Mouse (Mus musculus) induced T-regulatory cell, adult 2 months (primary cell): ENCODE results near the gene Atp9a.
A peak's percentile ranks its signal among the peaks of the same experiment; 100 is the strongest.

Source experiments
- DNase-seq: peaks from one replicate; pipeline ENCODE4 v3.0.0-alpha.2; 2012; ENCODE audit warnings: low read depth

The Atp9a gene

DNA sequence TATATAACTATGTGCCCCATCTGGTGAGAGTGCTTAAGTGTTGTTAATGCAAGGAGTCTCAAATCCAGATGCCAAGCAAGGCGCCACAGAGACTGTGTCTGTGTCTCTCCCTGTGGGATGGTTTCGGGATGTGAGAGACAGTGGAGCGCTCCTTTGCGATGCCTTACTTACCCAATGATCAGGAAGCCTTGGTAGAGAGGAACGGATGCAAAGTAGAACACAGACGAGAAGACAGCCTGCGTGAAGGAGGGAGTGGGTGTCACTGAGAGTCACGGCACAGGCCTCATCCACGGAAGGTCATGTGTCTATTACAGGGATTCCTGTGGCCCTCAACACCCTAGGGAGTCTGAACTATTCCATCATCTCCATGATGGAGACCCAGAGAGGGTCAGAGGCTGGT is 101.7 kb downstream of the Atp9a start:
- DNase-seq, result no peak

DNA sequence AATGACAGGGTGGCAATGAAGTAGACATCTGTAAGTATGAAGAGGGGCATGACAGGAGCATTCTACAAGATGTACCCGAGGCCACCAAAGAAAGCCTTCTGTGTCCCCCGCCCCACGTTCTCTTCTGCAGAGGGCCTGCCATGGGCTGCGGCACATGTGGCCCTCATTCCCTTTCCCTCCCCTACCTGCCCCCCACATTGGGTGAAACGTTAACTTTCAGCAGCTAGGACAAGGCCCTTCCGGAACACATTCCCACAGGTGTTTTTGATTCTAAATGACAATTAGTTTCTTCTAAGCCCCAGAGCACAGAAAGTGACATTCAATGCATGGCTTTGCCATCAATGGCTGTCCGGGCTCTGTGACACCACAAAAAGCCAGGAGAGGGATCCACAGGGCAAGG is 107.3 kb downstream of the Atp9a start:
- no peak for DNase-seq

DNA sequence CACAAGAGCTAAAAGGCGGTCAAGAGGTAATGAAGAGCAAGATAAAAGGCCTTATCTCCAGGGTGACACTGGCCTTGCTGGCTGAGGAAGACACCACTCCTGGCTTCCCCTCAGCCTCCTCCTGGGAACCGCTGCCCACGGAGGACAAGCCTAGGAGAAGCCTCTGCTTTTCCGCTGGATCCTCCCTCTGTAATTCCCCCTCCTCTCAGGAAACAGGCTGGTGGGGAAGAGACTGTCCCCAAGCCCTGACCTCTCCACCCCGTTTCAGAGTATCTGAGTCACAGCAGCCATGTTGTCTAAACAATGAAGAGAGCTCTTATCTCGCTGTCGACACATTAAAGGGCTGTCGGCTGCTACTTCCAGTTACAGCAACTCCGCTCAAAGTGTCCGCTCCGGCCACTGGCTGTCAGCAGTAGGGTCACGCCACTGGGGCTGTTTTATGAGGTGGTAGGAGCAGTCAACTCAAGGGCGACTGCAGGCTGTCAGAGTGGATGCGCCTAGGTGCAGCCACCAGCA is 108.8 kb downstream of the Atp9a start:
- DNase-seq, result no peak

DNA sequence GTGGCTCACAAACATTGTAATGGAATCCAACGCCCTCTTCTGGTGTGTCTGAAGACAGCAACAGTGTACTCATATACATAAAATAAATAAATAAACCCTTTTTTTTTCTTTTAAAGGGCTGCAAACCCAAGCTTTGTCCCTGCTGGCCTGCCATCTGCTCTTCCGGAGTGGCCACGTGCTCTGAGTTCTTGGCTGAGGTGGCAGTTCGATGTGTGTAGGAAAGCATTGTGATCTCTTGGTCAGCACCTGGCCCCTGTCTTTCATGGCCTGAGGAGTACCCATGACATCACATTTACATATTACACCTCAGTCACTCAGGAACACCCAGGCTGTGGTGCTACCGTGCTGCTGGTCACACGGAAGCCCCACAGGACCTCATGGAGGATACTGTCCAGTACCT is 109.7 kb downstream of the Atp9a start:
- DNase-seq, result no peak

DNA sequence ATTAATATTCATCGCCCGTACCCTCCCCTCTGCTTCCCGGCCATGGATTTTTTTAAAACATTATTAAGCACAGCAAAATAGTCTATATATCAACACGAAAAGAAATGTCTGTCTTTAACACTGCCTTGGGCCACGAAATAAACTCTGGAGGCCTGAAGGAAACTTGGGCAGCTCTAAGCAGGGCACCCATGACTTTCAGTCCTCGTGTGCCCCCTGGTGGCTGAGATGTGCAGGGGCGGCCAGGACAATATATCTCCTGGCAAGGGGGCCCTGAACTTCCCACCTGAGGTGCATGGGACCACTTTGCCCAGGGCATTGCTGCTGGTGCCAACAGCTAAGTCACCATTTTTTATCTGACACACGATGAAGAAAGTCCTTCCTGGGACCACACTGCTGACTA is 113.4 kb downstream of the Atp9a start:
- DNase-seq, result peak; percentile 87

DNA sequence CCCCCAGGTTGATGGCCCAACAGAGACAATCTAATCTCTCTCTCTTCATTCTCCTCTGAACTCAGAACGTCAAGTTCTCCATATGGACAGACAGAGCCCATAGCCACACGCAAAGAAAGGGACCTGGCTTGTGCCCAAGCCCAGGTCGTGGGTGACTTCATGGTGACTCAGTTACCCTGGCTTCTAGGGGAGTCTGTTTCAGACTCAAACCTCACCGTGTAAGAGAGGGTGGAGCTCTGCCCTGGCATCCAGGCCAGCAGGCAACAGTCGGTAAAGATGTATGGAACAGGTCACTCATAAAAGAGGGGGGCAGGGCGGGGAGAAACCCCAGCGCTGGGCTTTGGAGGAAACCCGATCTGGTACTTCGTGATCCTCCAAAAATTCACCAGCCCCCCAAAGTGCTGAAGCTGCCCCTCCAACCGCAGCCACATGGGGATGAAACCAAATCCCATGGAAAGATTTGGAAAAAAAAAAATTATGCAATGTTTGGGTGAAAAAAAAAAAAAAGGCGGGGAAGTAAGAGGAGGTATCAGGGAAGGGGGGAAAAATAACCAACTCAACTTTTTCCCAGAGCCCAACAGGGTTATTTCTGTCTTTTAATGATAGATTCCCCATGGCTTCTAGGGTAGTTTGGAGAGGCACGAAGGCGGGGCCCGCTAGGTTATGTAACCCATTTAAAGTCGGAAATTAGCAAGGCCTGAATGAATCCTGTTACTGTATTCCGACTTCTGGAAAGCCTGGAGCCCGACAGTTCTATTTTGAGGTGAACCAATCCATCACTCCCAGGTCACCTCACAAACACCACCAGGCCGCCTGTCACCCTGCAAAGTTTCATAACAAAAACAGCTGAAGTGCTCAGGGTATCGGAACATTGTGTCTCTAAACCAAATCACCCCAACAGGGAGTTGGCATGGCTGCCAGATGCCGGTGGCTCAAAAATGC is 114.1 kb downstream of the Atp9a start:
- DNase-seq, result no peak

DNA sequence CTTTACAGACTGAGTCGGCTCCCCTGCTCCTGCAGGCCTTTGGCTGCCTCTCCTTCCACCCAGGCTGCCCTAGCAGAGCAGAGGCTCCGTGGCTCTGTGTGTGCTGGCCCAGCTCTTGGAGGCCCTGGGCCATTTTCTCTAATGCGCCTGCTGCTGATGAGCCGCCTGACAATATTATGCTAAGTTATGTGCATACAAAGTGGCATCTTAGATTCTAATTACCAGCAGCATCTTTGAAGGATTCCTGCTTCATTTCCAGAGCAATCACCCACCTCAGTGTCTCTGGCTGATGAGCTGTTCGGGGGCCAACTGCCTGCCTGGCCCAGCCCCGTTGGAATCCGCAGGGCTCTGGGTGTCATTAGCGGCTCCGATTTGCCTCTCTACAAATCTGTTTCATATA is 115.8 kb downstream of the Atp9a start:
- no peak for DNase-seq

DNA sequence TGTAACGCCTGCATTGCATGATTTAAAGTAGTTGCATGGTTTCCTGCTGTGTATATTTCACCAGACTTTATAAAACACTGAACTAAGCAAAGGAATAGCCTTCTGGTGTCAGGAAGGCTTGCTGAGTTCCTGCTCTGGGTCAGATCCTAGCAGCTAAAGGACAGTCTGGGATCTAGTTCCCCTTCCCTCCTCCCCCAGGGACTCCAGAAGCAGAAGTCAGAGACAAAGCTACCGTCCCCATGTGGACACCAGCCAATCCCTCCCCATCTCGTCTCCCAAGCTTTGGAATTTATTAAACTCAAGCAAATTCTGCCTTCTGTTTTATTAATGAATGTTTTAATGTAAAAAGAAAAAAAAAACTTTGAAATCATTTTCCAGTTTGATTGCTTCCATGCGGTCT is 117.1 kb downstream of the Atp9a start:
- DNase-seq, result no peak

DNA sequence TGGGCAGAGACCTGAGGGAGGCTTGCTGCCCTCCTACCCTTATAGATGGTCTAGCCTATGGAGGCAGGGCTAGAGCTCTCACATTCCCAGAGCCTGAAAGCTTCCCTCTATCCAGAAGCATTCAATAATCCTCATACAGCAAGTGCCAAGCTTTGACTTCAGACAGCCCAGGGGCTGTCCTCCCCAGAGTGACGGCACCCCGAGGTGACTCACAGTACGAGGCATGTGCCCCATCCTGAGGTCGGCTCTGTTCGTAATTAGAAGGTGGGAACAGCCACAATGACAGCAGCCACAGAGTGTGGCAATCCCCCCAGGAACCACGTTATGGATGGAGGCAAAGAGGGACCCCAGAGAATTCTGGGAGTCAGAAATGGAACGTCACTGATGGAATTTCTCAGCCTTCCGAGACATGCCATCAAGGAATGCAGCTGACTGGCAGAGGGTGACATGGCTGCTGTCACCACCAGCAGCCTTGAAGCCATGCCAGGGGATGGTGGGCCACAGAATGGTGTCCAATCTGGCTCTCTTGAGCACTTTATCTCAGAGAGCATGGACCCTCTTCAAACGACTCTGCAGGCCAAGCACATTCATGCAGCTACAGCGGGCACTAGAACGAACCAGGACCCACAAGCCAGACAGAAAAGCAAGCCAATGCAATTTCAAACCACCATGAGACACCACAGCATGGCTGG is 121.0 kb downstream of the Atp9a start:
- no peak for DNase-seq

DNA sequence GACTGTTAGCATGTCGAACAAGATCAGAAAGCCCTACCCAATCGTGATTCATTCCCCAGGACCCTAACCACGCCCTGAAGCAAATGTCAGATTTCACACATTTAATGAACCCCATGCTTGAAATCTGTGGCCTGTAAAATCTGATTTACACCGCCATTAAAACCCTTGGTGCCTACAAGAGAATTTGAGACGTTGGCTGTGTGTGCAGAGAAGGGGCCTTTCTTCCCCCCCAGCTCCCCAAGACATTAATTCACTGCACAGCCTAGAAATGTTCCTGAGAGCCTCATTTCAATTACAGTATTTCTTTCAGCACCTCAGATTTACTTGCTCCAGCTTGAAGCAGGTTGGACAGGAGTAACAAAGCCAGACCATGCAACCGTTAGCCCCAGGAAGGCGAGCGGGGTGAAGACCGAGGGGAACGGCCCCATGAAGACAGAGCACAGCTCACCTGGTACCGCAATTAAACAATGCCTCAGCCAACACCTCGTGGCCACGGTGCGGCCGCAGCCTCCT is 123.9 kb downstream of the Atp9a start:
- no peak for DNase-seq

DNA sequence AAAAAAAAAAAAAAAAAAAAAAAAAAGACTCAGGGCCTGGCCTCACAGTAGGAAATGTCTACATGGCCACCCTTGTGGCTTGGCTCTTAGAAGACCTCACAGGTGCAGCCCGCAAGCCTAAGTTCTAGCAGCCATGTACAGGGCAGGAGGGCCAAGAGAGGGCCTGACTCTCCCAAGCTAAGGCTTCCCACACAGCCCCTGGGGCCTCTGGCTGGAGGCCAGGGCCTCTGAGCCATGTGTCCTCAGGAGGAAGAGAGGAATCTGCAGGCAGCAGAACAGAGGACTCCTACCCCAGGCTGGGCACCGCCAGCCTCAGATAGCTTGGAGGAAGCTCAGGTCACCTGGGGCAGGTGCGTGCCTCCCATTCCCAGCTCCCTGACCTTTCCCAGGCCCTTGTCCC is 127.0 kb downstream of the Atp9a start:
- DNase-seq, result no peak

DNA sequence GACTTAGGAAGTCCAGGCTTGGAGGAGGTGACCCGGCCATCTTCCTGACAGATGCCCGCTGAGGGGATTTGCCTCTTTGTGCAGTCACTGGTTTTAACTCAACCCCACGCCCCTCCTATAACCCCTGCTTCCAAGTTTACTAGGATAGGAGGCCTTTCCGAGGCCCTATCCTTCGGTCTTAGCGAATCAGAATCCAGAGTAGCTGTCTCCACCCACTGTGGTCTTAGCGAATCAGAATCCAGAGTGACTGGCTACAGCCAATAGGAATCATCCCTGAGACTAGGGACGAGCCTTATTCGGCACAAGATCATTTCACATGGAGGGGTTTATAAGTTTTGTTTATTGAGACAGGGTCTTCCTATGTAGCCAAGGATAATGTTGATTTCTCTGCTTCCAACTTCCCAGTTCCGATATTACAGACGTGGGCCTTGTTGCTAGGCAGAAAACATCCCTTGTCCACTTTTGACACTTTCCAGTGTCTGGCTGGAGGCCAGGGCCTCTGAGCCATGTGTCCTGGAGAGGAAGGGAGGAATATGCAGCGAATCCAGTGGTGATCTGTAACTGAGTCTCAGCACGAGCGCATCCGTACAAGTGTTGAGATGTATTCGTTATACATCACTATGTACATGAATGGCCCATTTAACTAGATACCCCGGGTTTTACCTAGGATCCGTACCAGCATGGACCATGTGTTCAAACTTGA is 127.9 kb downstream of the Atp9a start:
- DNase-seq, result no peak

DNA sequence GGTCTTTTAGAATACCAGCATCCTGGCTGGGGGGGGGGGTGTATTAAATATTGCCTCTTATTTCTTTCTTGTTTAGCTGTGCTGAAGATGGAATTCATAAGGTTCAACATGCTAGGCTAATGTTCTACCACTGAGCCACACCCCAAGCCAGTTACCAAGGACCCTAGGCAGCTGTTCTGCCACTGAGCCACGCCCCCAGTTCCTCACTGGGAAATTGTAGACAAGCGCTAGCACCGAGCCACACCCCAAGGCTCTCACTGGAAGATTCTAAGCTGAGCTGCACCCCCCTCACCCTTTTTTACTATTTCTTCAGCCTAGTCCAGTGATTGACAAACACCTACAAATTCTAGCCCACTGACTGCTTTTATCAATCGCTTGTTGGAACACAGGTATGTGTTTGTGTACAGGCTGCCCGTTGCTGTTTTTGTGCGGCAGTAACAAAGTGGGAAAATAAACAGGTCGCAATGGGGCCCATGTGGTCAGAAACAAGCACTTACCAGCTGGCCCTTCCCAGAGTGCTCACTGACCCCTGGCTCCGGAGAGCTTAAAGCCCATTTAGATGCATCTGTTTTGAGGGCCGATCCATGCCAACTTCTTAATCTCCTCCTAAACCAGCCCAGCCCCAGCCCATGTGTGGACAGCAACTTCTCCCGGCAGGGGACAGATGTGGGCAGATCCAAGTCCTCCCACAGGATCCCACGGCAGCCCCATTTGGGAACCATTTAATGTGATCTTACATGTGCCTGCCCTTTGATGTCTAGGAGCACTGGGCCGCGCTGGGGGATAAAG is 128.9 kb downstream of the Atp9a start:
- no peak for DNase-seq

DNA sequence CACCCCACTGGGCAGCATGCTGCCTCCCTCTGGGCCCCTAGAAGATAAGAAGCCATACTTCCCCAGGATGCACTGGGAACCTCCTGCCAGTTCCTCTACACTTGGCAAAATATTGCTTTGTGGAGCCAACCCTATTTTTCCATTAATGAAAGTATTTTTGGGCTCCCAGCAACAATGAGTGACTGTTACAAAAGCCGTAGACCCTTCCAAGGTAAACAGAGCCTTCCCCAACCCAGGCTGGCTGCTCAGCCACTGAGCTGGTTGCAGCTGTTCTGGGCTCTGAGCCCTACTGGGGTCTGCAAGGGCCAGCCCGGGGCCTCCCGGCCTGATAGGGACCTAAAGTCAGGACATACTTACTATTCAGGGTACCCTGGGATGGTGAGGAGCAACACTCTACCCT is 131.3 kb downstream of the Atp9a start:
- no peak for DNase-seq

DNA sequence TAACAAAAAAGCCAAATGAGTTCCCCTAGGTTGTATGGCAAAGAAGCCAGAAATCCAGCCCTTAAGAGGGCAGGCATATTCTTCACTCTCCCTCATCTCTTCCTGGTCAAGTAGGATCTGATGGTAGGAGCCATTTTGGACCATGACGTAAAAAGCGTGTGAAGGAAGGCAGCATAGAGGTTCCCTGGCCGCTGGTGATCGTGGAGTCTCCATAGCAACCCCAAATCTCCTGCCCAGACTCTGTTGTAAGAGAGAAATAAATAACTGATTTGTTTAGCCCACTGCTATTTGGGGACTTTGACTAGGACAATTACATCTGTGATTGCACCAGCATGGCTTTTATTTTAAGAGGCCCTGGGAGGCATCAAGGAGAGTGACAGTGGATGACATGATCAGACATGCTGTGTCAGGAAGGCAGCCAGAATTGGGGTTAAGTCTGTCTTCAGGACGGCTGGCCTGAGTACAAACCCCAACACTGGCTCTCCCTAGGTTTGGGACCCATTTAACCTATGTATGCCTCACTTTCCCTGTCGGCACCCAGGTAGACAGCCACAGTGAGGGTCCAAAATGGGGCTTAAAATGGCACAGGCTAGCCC is 132.5 kb downstream of the Atp9a start:
- no peak for DNase-seq

DNA sequence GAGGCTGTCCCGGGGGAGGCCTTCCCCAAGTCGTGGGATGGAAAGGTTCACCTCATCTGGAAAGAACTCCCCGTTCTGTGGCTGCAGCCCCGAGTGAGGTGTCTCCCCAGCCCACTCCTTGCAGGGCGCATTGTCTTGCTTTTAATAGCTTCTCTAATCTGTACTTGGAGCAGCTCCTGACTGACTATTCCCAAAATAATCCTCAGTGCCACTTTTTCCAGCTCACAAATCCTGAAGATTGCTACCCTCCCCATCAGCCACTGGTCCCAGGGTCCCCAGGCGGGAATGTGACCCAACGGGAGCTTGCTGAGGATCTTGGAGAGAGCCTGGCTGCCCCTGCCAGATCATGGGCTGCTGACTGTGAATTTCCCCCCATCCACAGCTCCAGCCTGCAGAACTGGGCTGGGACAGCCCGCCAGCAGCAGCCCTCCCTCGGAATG is 134.1 kb downstream of the Atp9a start:
- DNase-seq, result no peak

DNA sequence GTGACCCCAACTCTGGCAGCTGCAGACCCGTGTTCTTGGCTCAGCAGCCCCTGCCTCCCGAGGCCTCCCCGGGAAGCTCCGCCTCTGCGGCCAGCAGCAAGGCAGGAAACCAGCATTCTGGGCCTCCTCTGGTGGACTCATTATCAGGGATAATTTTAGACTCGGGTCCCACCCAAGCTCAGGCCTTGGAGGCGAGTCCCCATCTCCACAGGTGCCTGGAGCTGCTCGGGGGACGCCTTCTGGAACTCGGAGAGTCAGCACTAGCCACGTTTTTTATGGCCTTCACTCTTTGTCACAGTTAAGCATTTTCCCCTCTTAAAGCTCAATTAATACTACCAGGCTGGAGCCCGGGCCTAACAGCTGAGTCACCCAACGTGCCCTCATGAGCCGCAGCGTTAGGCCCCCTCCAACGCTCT is 137.5 kb downstream of the Atp9a start:
- DNase-seq, result no peak

DNA sequence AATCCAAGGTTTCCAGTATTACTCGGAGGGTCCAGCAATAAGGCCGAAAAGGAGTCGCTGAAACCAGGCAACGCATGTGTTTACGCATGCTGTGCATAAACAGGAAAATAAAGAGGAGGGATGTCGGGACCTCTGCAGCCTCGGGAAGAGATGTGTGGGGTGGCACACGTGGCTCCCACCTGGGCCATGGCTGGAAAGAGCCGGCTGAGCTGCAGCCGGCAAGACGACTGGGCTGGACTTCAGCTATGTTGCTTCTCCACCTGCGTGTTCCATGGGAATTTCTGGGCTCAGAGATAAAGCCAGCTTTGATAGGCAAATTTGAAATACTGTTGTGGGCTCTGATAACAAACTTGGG is 139.8 kb downstream of the Atp9a start:
- no peak for DNase-seq

DNA sequence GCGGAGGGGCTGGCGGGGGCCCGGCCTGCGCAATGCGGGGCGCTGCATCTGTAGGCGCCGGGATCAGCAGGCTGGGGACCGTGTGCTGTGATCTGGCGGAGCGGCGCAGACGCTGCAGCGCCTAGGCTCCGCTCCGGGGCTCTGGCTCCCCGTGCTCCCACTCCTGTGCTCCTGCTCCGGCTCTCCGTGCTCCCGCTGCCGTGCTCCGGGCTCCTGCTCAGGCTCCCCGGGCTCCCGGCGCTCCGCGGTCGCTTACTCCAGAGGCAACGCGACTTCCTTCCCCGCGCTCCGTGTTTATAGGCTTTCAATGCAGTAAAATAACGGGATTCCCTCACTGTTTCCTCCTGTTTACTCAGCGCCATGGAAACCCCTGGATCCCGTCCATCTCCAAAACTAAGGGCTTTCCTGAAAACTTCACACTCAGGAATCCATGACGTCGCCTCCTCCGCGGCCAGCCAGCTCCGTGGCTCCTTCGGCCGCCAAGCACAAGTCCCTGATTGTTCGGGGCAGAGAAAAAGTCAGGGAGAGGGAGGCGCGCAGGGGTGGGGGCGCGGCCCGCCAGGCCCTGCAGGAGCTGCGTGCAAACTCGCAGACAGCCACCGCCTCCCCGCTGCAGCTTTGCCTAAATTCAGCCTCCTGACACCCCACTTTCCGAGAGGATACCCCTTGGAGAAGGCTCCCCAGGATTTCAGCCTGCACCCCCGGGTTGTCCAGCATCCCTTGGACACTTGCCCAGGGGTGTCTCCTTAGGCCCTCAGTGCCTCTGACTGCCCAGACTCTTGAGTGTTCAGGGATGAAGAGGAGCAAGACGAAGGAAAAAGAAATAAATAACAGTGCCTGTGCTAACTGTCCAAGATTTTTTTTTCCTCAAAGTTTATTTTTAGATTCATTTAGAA is 140.5 kb downstream of the Atp9a start, which contains the start of gene Nfatc2:
TSS of gene Nfatc2 (minus strand) at position 167 of the 896 bp plus-strand sequence.
- peak; percentile 38 for DNase-seq
